Mouse (Mus musculus): ENCODE results near the gene Entpd6.

DNA sequence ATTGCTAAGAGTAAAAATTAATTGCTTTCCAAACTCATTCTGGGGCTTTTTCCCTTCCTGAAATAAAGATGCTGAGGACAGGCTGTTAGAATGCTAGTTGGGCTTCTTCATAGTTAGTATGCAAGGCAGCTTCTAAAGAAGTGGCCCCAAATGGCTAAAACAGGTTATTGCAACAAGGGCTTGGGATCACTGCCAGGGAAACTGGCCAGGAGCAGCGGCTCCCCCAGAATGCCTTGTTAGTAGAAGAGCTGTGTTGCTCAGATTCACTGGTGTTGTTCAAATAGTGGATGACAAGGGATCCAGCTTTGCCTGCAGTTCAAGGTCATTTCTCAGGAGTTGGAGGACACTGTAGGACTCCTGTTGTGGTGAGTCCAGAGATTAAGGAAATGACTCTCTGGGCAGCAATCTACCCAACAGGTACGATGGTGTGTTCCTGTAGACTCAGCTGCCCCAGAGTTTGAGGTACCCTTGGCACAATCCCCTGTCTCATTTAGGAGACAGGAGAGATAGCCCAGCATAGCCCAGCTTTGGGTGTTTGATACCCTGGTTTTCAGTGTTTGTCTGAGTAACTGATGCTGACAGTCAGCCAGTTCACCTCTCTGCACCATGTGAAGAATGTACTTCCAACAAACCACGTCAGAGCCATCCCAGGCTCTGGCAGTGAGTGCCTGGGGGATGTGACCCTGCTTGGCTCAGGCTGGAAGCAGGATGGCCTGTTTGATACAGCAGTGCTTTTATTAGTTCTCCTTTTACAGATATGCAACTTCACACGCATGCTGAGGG, 40.1 kb downstream of the Entpd6 start:
- no peak for TF ChIP-seq POLR2AphosphoS2 (IDR thresholded peaks at IDR 0.05; ENCODE audit: low read depth, low read length)
- no peak for TF ChIP-seq ZC3H11A (IDR thresholded peaks at IDR 0.05; ENCODE audit: low read depth, low read length)
- no peak for TF ChIP-seq CTCF (conservative IDR thresholded peaks at IDR 0.05 in 1 of 2, IDR thresholded peaks at IDR 0.05 in 1 of 2; ENCODE audit: low read depth in 2 of 2, low read length in 2 of 2)
- TF ChIP-seq TCF12 (IDR thresholded peaks at IDR 0.05; ENCODE audit: low read depth, low read length): no peak
- no peak for TF ChIP-seq MYC (IDR thresholded peaks at IDR 0.05; ENCODE audit: low read depth, low read length)
- no peak for TF ChIP-seq POLR2A (IDR thresholded peaks at IDR 0.05; ENCODE audit: low read depth, low read length)
- no peak for TF ChIP-seq MEF2A (IDR thresholded peaks at IDR 0.05; ENCODE audit: borderline replicate concordance, low read depth, low read length)
- TF ChIP-seq ETS1 (conservative IDR thresholded peaks at IDR 0.05; ENCODE audit: low read depth, low read length): no peak
- TF ChIP-seq GABPA (IDR thresholded peaks at IDR 0.05; ENCODE audit: insufficient replicate concordance, low read depth, low read length): no peak
- no peak for TF ChIP-seq BHLHE40 (IDR thresholded peaks at IDR 0.05; ENCODE audit: low read depth, low read length)
